Mouse (Mus musculus): ENCODE measurements around the gene Cops2.

DNA sequence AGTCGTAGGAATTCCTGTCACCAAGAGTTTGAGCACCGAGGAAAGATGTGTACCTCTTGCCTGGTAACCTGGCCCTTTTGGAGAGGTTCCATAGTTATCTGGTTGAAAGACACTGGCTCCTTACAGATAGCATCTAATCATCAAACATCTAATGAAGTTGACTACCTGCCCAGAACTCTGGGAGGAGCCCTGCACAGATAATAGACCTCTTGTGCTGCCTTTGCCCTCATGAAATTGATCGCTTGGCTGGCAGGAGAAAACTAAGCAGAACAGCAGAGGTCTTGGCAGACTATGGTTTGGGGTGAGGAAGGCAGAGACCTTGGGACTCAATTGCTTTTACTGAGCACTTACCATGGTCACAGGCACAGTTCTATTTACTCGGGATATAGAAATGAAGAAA is 38.5 kb downstream of the Cops2 start:
- TF ChIP-seq CTCF (IDR thresholded peaks at IDR 0.05; ENCODE audit: low read depth) (no peak), EP300 (IDR thresholded peaks at IDR 0.05; ENCODE audit: low read depth) (no peak)
